Mouse (Mus musculus) left cerebral cortex, postnatal 4 days (tissue): ENCODE measurements around the gene Rgs12. TPM values are rescaled to one million over a fixed set of nuclear protein-coding genes. Genes with fewer than 3 reads are reported as not detected.

Source experiments
- DNase-seq: peaks from one replicate; pipeline ENCODE4 v3.0.0-alpha.2; 2022
- intact Hi-C: fragments of 180-260 bp; cut with DNase I; formaldehyde crosslinking; loops from one replicate; pipeline ENCODE4 v1.15.1; 2025
- total RNA-seq, 2 experiments: library from RNA; stranded (reverse); gene quantifications; 2 replicates each; pipeline ENCODE4 v1.2.3; 2021

Rgs12 gene
- total RNA-seq, 2 experiments from 2014 or later = 62.9 TPM

- DNase-seq = no peak
- intact Hi-C loops = no loop called here
These were observed 18.9 kb upstream of the Rgs12 start for GRCm38 (mm10) chr5:34930151-34930975.

GRCm38 (mm10) chr5:34931091-34931490 lies 18.2 kb upstream of the Rgs12 start:
- DNase-seq = no peak
- intact Hi-C loops = no loop called here

GRCm38 (mm10) chr5:34931516-34932457 lies 17.5 kb upstream of the Rgs12 start:
- DNase-seq = no peak
- intact Hi-C loops = no loop called here

- intact Hi-C loops = no loop called here
- no peak for DNase-seq
These were observed 16.8 kb upstream of the Rgs12 start for GRCm38 (mm10) chr5:34932458-34932806.

GRCm38 (mm10) chr5:34933461-34933860 lies 15.8 kb upstream of the Rgs12 start:
- intact Hi-C loops = no loop called here
- DNase-seq = no peak

- DNase-seq = no peak
- intact Hi-C loops = no loop called here
These were observed 7.4 kb upstream of the Rgs12 start for GRCm38 (mm10) chr5:34941710-34942470.

- no peak for DNase-seq
- intact Hi-C loops = no loop called here
These were observed 5.8 kb upstream of the Rgs12 start for GRCm38 (mm10) chr5:34943428-34943827.

GRCm38 (mm10) chr5:34949769-34950211 lies 545 bp downstream of the Rgs12 start:
- intact Hi-C loops = no loop called here
- no peak for DNase-seq

- intact Hi-C loops = no loop called here
- DNase-seq = peak; percentile 84
These were observed 1.4 kb downstream of the Rgs12 start for GRCm38 (mm10) chr5:34950486-34951160.

GRCm38 (mm10) chr5:34951161-34951834 lies 2.1 kb downstream of the Rgs12 start:
- intact Hi-C loops = no loop called here
- DNase-seq = peak; percentile 93

- intact Hi-C loops = no loop called here
- no peak for DNase-seq
These were observed 5.3 kb downstream of the Rgs12 start for GRCm38 (mm10) chr5:34954508-34954907.

GRCm38 (mm10) chr5:34955630-34956029 lies 6.4 kb downstream of the Rgs12 start:
- DNase-seq = peak; percentile 73

GRCm38 (mm10) chr5:34956151-34956550 lies 6.9 kb downstream of the Rgs12 start:
- no peak for DNase-seq
- intact Hi-C loops = no loop called here

More at GRCm38 (mm10) chr5:34955630-34956029, 6.4 kb downstream of the Rgs12 start:
- intact Hi-C loops = no loop called here

- DNase-seq = peak; percentile 66
- intact Hi-C loops = no loop called here
These were observed 7.8 kb downstream of the Rgs12 start for GRCm38 (mm10) chr5:34957015-34957414.

- intact Hi-C loops = no loop called here
- DNase-seq = no peak
These were observed 10.8 kb downstream of the Rgs12 start for GRCm38 (mm10) chr5:34960021-34960420.

GRCm38 (mm10) chr5:34965531-34965930 lies 16.3 kb downstream of the Rgs12 start:
- intact Hi-C loops = no loop called here
- no peak for DNase-seq

GRCm38 (mm10) chr5:34968386-34968785 lies 19.1 kb downstream of the Rgs12 start:
- intact Hi-C loops = no loop called here
- no peak for DNase-seq

GRCm38 (mm10) chr5:34972471-34972870 lies 23.2 kb downstream of the Rgs12 start:
- no peak for DNase-seq
- intact Hi-C loops = no loop called here

- DNase-seq = no peak
- intact Hi-C loops = no loop called here
These were observed 24.5 kb downstream of the Rgs12 start for GRCm38 (mm10) chr5:34973560-34974317.
